Mouse (Mus musculus) urinary bladder, adult 2 months (tissue): ENCODE data around the gene Vwa5b1. TPM values are rescaled to one million over a fixed set of nuclear protein-coding genes. Genes with fewer than 3 reads are reported as not detected.

Source experiments
- DNase-seq: peaks from one replicate; pipeline ENCODE4 v3.0.0; 2022; ENCODE audit warnings: low spot score
- polyA plus RNA-seq: library from polyadenylated mRNA; depleted of rRNA; stranded (reverse); fragments of >200 nt; gene quantifications from 2 replicates; pipeline ENCODE4 v1.2.3, GENCODE M21; 2012; rRNA removed

Vwa5b1 gene
- polyA plus RNA-seq, 1 experiment, result 0.01 TPM

DNA sequence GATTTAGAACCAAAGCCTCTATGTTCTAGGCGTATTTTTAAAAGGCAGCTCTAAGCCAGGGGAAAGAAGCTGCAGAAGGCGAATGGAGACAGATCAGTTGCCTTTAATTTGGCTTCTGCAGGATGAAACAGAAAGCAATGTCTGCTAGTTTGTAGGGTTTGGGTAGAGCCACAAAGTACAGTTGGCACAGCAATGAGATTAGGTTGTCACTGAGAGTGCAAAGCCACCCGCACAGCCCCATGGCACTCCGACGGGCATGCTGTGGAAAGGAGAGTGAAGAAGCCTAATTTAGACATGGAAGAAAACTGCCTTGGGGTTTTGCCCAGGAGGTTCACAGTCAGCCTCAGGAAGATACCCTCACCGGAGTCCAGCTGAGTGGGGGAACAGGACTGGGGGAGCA, 105.7 kb downstream of the Vwa5b1 start:
- DNase-seq, result no peak

DNA sequence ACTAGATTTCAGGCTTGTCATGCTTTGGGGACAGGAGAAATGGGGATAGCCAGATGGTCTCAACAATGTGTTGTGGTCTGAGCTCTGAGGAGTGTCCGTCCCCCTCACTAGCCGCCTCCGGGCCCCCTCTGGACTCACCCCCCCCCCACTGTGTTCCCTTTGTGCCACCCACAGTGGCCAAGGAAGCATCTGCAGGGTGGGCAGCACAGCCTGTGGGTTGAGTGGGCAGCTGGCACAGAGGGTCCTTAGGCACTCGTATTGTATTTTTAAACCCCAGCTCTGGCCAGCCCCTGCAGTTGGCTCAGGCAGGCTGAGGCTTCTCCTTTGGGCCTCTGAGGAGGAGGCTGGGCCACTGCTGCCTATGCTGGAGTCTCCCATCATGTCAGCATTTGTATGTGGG, 110.0 kb downstream of the Vwa5b1 start:
- no peak for DNase-seq

GRCm38 (mm10) chr4:138524769-138525168, 110.9 kb downstream of the Vwa5b1 start:
- no peak for DNase-seq

DNA sequence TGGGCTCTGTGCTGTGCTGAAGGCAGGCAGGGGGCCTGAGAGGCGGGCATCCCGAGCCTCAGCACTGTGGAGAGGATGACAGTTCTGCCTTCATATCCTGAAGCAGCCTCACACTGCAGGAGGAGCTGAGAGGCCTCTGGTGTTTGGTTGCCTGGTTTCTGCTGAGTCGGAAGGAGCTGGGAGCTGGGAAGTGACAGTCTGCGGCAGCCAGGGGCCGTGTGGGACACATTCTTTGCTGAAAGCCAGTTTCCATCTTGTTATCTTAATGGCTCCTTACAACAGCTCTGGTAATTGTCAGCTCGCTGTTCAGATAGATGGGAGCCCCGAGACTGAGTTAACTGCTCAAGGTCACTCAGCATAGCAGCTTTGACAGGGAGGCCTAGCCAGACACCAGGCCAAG, 111.9 kb downstream of the Vwa5b1 start:
- no peak for DNase-seq

- DNase-seq, result no peak
Observed at GRCm38 (mm10) chr4:138522296-138522695, 113.4 kb downstream of the Vwa5b1 start.

DNA sequence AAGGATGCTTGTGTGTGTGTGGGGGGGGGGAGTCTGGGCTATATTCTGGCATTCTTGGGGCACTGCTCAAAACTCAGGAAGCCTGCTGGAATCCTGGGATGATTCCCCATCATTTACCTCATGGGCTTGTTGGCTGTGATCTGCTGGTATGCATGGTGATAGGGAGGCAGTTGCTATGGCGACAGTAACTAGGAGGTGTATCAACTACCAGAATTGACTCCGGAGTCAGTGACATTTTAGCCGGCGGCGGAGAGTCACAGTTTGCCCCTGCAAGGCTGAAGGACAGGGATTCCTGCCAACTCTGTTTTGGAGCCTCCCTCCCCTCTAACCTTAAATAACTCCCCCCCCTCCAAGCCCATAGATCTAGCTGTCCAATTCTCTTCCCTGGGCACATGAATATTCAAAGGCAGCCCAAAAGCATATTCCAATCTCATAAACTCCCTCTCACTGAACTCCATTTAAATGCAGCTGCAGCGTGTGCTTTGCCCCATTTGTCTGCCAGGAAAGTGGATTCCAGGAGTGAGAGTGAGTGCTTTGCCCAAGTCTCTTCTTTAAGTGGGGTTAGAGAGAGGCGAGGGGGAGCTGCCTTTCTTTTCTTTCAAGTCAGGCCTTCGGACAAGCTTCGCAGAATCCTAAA, 118.4 kb downstream of the Vwa5b1 start:
- DNase-seq, result no peak

DNA sequence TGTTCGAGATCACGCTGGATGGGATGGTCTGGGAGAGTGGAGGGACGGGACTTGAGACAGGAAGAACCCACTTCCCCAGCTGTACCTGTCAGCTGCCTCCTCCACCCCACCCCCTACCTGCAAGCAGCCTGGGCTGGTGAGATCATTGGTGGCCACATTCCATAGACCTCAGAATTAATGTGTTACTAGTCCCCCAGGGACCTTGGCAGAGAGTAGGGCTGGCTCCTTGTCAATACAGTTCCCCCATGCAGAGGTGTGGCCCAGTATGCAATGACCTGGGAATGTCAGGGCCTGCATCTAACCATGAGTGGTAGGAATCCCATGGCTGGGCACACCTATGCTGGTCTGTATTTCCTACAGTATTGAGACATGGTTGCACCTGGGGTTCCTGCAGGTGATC, 119.2 kb downstream of the Vwa5b1 start:
- DNase-seq, result no peak

Other genes with a start within 250 kb of the Vwa5b1 start
- gene Fam43b, start 239.4 kb downstream of the Vwa5b1 start, polyA plus RNA-seq, result 0.04 TPM in 1 of 2 replicates, not detected in the other
- 12.9 and 17.8 TPM in 2 replicates for gene Mul1, start 201.2 kb downstream of the Vwa5b1 start, polyA plus RNA-seq
- 20.1 and 23.5 TPM in 2 replicates for gene Camk2n1, start 181.6 kb downstream of the Vwa5b1 start, polyA plus RNA-seq
- gene Pla2g2c, start 88.9 kb upstream of the Vwa5b1 start, polyA plus RNA-seq, result not detected in 2 replicates
- gene Ubxn10, start 101.3 kb upstream of the Vwa5b1 start, polyA plus RNA-seq, result 0.10 and 0.25 TPM in 2 replicates
- not detected in 2 replicates for gene Pla2g2f, start 121.7 kb upstream of the Vwa5b1 start, polyA plus RNA-seq
- 5.2 and 6.4 TPM in 2 replicates for gene Pla2g2d, start 139.9 kb upstream of the Vwa5b1 start, polyA plus RNA-seq
- gene Pla2g5, start 227.6 kb upstream of the Vwa5b1 start, polyA plus RNA-seq, result 0.46 and 0.73 TPM in 2 replicates
- not detected in 2 replicates for gene Gm13030, start 238.1 kb upstream of the Vwa5b1 start, polyA plus RNA-seq
- gene Pla2g2e, start 242.1 kb upstream of the Vwa5b1 start, polyA plus RNA-seq, result 1.4 and 1.5 TPM in 2 replicates